Mouse (Mus musculus) embryonic fibroblast, embryonic 13.5 days (primary cell): ENCODE results near the gene Polr3b.

ENCODE experiments used
- CTCF ChIP-seq: IDR thresholded peaks from 2 replicates; pipeline ENCODE4 v1.5.1; 2011; ENCODE audit warnings: mild to moderate bottlenecking, control low read depth, low read length, moderate library complexity, borderline replicate concordance; ENCODE audit not compliant: insufficient read depth
- POLR2A ChIP-seq: IDR thresholded peaks from 2 replicates; pipeline ENCODE4 v1.6.1; 2011; ENCODE audit warnings: low read depth, mild to moderate bottlenecking, control low read depth, low read length, moderate library complexity

DNA sequence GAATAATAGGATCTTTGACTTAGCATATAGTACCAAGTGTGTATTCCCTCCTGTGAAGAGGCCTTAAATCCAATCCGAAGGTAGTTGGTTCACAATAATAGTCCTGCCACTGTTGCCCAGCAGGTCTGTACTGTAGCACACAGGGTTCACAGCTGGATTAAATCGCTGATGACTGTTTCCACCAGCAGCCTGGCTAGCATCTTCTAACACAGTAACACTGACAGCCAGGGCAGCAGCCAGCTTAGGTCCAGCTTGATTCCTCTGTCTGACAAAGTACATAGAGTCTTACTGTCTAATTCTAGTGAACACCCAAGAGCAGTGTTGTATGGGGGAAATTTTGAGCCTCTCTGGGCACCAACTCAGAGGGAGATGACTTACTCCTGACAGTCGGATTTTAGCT lies 29.3 kb upstream of the Polr3b start:
- TF ChIP-seq POLR2A, result no peak
- TF ChIP-seq CTCF, result no peak
